Mouse (Mus musculus) cortical plate, adult 2 months (tissue): ENCODE measurements around the gene Adamts12.

ENCODE experiments used
- CTCF ChIP-seq: fragments of 200-500 bp; IDR thresholded peaks from 2 replicates; pipeline ENCODE4 v1.5.1; 2011; ENCODE audit warnings: mild to moderate bottlenecking, control low read depth, low read length; ENCODE audit not compliant: insufficient read depth; ENCODE audit errors: extremely low read depth
- POLR2A ChIP-seq: fragments of 200-500 bp; IDR thresholded peaks from 2 replicates; pipeline ENCODE4 v1.6.1; 2011; ENCODE audit warnings: mild to moderate bottlenecking, low read length, control low read depth; ENCODE audit not compliant: insufficient read depth; ENCODE audit errors: extremely low read depth

GRCm38 (mm10) chr15:11203084-11203483, 138.5 kb downstream of the Adamts12 start:
- TF ChIP-seq POLR2A, result no peak
- no peak for TF ChIP-seq CTCF
